Mouse (Mus musculus) adrenal gland, postnatal 25 days (tissue): Measurements from ENCODE around the gene Cd160. TPM values are rescaled to one million over a fixed set of nuclear protein-coding genes. Genes with fewer than 3 reads are reported as not detected.

Source experiments
- DNase-seq: peaks from one replicate; pipeline ENCODE4 v3.0.0; 2021; ENCODE audit warnings: mixed read lengths
- long read RNA-seq: library from polyadenylated mRNA; stranded (forward); transcript quantifications from one replicate; pipeline ENCODE4 v2.0.0, GENCODE M21; 2021
- total RNA-seq: library from RNA; stranded (reverse); gene quantifications from 2 replicates; pipeline ENCODE4 v1.2.3, GENCODE M21; 2021

Gene Cd160
- not detected in 2 replicates for total RNA-seq
- long read RNA-seq, result 0 reads

GRCm38 (mm10) chr3:96828984-96829383 is at the start of gene Cd160, which contains the start of gene Pdzk1:
Gene Cd160 (minus strand): TSS chr3:96829351.
Gene Pdzk1 (plus strand): TSS chr3:96829284.
- no peak for DNase-seq

DNA sequence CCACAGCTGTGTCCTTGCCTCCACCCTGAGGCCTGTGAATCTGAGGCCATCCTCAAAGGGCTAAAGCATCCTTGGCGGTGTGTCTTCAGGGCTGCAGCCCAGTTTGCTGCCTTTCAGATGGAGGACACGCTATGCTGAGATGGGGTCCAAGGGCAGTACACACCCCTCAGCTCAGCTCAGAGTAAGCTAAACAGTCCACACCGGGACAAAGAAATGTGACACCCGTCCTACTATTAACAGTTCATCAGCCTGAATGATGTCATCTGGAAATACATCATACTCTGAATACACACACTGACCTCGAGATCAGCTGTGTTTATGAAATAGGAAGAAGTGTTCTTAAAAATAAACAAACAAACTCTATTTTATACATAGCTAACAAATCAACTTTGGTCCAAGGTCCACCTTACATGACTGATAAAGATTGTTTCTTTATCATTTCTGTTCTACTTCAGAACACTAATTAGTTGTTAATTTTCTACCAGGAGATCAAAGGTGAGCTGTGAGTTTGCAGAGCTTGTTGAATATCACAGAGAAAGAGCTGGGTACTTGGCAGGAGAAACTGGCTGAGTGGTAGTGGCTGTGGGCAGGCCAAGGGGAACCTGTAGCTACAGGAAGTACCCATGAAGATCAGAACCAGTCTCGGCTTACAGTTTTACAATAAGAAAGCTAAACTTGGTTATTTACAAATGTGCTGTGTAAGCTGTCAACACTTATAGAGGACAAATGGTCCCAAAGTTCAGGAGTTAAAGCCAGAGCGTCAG is 45.8 kb upstream of the Cd160 start:
- no peak for DNase-seq

GRCm38 (mm10) chr3:96872501-96872900 is 43.4 kb upstream of the Cd160 start:
- no peak for DNase-seq

GRCm38 (mm10) chr3:96871070-96871469 is 41.9 kb upstream of the Cd160 start:
- DNase-seq, result no peak

GRCm38 (mm10) chr3:96870270-96870669 is 41.1 kb upstream of the Cd160 start:
- no peak for DNase-seq

DNA sequence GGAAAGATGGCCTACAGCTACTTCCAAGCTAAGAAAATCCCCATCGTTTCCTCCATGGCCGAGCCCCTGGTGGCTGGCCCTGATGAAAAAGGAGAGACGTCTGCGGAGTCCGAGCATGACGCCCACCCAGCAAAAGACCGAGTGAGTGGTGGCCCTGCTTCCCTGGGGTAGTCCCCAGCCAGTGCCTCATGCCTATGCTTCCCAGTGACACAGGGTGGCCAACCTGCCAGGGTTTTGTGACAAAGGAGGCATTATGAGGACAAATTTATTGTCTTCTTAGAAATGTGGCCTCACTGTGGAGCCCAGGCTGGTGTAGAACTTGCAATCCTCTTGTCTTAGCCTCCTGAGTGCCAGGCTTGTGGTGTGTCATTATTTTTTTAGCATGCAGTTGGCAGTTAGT is 39.9 kb upstream of the Cd160 start:
- DNase-seq, result no peak

- no peak for DNase-seq
Observed at GRCm38 (mm10) chr3:96868566-96868965, 39.4 kb upstream of the Cd160 start.

GRCm38 (mm10) chr3:96867863-96868262 is 38.7 kb upstream of the Cd160 start:
- no peak for DNase-seq

- DNase-seq, result no peak
Observed at GRCm38 (mm10) chr3:96860498-96860897, 31.3 kb upstream of the Cd160 start.

DNA sequence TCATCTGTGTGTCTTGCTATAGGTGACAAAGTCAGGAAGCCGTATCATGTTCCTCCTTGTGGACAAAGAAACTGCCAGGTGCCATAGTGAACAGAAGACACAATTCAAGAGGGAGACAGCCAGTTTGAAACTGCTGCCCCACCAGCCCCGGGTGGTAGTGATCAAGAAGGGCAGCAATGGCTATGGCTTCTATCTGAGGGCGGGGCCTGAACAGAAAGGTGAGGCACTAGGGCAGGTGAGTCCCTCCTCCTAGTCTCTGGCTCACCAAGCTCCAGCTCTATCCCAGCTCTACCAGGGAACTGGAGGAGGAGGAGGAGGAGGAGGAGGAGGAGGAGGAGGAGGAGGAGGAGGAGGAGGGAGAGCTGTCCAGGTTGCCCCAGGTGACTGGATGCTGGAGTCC is 26.7 kb upstream of the Cd160 start:
- no peak for DNase-seq

DNA sequence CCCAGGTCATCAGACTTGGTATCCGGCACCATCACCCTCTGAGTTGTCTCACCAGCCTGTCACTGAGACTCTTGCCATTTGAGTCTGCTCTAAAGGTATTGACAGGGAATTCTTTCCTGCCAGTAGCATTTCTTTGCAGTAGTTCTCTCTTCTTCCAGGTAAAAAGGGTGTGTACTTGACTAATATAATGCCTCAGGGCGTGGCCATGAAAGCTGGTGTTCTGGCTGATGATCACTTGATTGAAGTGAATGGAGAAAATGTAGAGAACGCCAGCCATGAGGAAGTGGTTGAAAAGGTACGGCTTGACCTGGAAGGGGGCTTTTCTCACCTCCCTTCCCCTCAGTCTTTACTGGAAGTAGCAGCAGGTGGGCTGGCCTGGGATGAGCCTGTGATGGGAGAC is 25.2 kb upstream of the Cd160 start:
- DNase-seq, result no peak

- no peak for DNase-seq
Observed at GRCm38 (mm10) chr3:96852561-96852960, 23.4 kb upstream of the Cd160 start.

DNA sequence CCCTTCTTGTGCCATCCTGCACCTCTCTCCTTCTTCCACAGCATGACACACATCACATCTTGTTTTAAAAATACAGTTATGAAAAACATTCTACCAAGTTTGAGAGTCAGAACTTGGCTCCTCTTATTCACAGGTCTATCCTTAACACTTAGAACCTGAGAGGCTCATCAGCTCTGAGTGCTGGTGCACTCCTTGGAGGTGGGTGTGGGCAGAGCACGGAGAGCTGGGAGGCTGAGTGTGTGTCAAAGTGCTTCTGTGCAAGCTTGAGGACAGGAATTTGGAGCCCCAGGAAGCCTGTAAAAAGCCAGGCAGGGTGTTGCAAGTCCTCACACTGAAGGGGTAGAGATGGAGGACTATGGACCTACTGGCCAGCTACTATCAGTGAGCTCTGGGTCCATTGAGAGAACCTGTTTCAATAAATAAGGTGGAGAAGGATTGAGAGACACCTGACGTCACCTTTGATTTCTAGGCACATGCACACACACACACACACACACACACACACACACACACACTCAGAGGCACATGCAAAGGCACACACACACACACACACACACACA is 20.1 kb upstream of the Cd160 start:
- no peak for DNase-seq

- no peak for DNase-seq
Observed at GRCm38 (mm10) chr3:96848470-96848869, 19.3 kb upstream of the Cd160 start.

DNA sequence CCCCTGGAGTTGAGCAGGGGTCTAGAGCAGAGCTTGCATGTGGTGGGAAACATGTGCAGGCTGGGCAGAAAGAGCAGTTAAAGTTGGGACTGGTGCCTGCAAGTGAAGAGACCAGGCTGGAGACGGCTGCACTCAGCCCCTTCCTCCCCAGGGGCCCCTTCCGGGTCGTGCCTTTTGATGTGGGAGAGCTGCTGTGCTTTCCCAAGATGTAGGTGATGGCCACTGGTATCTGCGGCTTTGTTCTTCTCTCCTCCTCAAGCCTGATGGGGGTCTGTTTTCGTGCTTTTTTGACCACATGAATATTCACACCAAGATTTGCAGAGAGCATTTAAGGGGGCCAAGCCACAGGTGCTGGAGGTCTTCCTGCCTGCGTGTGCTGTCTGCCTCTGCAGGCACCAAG is 18.5 kb upstream of the Cd160 start:
- no peak for DNase-seq

- no peak for DNase-seq
Observed at GRCm38 (mm10) chr3:96846985-96847384, 17.8 kb upstream of the Cd160 start.

DNA sequence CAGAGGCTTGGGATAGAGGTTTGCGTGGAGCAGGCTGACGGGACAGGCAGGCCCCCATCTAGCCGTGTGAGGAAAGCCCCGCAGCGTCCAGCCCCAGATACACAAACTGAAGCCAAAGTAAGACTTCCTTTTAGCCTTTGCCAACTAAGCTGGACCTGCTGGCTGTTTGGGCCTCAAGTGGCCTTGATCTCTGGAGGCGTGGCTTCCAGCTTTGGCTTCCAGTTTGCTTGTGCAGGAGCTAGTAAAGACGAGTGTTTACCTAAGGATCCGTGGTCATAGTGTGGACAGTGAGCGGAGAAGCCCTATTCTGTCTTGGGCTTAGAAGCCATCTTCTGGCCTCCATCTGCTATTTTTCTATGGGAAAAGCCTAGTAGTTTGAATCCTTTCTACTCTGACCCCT is 16.7 kb upstream of the Cd160 start:
- DNase-seq, result peak; percentile 46

GRCm38 (mm10) chr3:96845191-96845590 is 16.0 kb upstream of the Cd160 start:
- DNase-seq, result no peak

DNA sequence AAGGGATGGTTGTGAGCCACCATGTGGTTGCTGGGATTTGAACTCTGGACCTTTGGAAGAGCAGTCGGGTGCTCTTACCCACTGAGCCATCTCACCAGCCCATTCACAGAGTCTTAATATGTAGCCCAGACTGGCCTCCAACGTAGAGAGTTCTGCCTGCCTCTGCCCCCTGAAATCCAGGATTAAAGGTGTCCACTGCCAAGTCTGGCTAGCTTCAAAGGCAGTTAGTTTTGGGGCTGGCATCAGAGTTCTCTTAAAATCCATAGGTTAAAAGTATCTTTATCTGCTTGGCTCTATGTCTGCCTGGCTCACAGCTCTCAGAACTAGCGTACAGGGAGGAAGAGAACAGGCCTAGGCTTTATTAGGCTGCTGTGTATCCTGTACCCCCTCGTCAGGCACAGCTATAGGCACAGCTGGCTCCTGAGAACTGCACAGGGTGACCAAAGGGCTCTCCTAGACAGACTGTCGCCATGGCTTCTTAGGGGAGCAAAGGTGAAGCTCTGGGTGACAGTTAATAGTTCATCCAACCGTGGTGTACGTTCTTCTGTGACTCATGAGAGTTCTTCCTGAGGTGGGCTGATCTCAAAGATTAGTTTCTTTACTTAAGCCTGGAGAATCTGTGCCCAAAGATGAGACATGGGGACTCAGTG is 10.0 kb upstream of the Cd160 start:
- DNase-seq, result no peak

DNA sequence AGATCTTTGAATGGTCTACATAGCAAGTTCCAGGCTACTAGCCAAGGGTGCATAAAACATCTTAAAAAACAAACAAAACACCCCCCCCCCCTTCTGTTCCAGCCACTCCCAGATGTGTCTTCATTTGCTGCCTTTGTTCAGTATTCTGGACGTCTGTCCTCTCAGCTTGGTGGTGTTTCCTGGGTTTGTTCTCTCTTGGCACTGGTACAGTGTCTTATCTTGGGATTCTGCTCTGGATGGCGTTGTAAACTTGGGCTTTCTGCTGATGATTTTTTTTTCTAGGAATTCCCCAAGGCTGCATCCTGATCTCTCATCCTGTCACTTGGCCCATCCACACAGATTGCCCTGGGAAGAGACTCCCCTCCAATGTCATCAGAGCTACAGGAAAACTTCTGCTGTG is 7.3 kb upstream of the Cd160 start:
- DNase-seq, result no peak

DNA sequence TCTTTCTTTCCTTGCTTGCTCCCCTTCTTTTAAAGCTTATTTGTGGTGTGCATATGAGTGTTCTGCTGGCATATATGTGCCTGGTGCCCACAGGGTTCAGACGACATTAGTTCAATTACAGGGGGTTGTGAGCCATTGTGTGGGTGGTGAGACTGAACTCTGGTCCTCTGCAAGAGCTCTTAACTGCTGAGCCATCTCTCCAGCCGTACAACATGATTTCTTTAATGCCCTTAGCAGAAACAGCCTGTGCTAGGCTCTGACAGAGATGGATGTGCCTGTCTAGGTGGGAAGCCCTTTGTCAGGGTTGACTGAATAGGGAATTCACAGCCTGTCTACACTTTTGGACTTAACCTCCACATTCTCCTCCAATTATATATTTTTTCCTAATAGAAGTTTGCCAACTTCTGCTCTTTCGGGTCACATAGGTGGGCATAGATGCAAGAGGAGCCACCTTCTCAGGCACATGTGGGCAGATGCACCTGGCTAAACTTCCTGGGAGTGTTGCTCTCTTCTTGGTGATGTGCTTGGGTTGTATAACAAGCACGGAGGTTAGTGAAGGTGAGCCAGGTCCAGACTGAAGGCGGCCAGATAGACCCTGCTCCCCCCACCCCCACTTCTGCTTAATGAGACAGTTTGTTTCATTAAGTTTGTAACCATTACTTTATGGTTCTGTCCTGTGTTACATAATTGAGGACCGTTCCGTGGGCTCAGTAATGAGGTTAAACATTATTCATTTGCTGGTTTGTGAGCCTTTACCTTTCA is 5.6 kb upstream of the Cd160 start:
- no peak for DNase-seq

GRCm38 (mm10) chr3:96832930-96833329 is 3.8 kb upstream of the Cd160 start:
- DNase-seq, result no peak

GRCm38 (mm10) chr3:96829856-96830255 is 705 bp upstream of the Cd160 start:
- DNase-seq, result no peak
